Mouse (Mus musculus) hindbrain, embryonic 11.5 days (tissue): Measurements from ENCODE around the gene Wbp11. TPM values are rescaled to one million over a fixed set of nuclear protein-coding genes. Genes with fewer than 3 reads are reported as not detected.

Experiments
- ATAC-seq: fragments of 200-750 bp; cut with Nextera tagmentation; 2 replicates; pipeline ENCODE4 v1.8.0; 2017; ENCODE audit warnings: mild to moderate bottlenecking, moderate TSS enrichment, moderate library complexity; ENCODE audit not compliant: low FRiP score
- DNase-seq: peaks from one replicate; pipeline ENCODE4 v3.0.0-alpha.2; 2015; ENCODE audit warnings: low spot score
- H3K27ac ChIP-seq: fragments of 300-500 bp; sonication (generic); 2 replicates; pipeline ENCODE4 v1.5.1; 2014; ENCODE audit warnings: mild to moderate bottlenecking, low read depth, low read length
- H3K27me3 ChIP-seq: fragments of 300-500 bp; sonication (generic); 2 replicates; pipeline ENCODE4 v1.6.1; 2014; ENCODE audit warnings: mild to moderate bottlenecking, low read length, moderate library complexity, mixed read lengths; ENCODE audit not compliant: control insufficient read depth, insufficient read depth
- H3K36me3 ChIP-seq: fragments of 300-500 bp; sonication (generic); 2 replicates; pipeline ENCODE4 v1.6.1; 2014; ENCODE audit warnings: mild to moderate bottlenecking, low read length, moderate library complexity, mixed read lengths; ENCODE audit not compliant: control insufficient read depth, insufficient read depth
- H3K4me1 ChIP-seq: fragments of 300-500 bp; sonication (generic); replicated peaks from 2 replicates; pipeline ENCODE4 v1.6.1; 2014; ENCODE audit warnings: low read length, mixed read lengths; ENCODE audit not compliant: control insufficient read depth, insufficient read depth
- H3K4me2 ChIP-seq: fragments of 300-500 bp; sonication (generic); replicated peaks from 2 replicates; pipeline ENCODE4 v1.6.1; 2014; ENCODE audit warnings: mild to moderate bottlenecking, low read depth, low read length
- H3K4me3 ChIP-seq: fragments of 300-500 bp; sonication (generic); 2 replicates; pipeline ENCODE4 v1.5.1; 2014; ENCODE audit warnings: low read depth, low read length
- H3K9ac ChIP-seq: fragments of 300-500 bp; sonication (generic); 2 replicates; pipeline ENCODE4 v1.6.1; 2014; ENCODE audit warnings: low read depth, low read length
- H3K9me3 ChIP-seq: fragments of 300-500 bp; sonication (generic); 2 replicates; pipeline ENCODE4 v1.6.1; 2016; ENCODE audit warnings: low read length; ENCODE audit not compliant: control insufficient read depth
- WGBS: fragments of 180-500 bp; shearing (Covaris S2); extraction: QIAGEN DNeasy Blood & Tissue Kit; methylation state at CpG from one replicate; pipeline ENCODE4 v1.1.7; 2014; 5-methylcytosine and 5-hydroxymethylcytosine counted together
- polyA plus RNA-seq: library from polyadenylated mRNA; unstranded; fragments of >200 nt; fragmentation: Nextera tagmentation; extraction: Ambion mirVana; gene quantifications from 2 replicates; pipeline ENCODE4 v1.2.1, GENCODE M21; 2014

Wbp11 gene
- polyA plus RNA-seq, 1 experiment from 2014 or later, result 116 TPM

DNA sequence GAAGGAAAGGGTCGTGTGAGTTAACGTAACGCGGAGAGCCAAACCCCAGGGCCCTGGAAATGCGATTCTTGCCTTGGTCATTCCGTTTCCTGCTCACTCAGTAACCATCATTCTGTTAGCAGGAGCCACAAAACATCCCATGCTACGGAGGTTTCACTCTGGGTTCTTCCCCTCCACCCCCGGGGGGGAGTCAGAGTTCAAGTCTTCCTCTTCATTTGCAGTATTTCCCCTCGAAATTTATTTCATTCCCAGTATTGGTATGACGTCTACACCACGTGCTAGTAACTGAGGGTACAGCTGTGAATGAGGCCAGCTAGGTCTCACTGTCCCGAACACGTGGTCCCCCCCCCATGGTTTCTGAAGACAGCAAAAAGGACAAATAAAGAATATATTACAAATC is 18.4 kb downstream of the Wbp11 start:
- H3K4me3 ChIP-seq, result no peak overlapping the region
- H3K9me3 ChIP-seq, result no peaks in the 10 kb centered on the region
- no peak overlapping the region for H3K27ac ChIP-seq
- no peak overlapping the region for H3K4me2 ChIP-seq
- no peak overlapping the region for H3K9ac ChIP-seq
- WGBS, result 71% methylated on average over 13 of the region's 13 CpGs
- peaks cover 3% of the 10 kb centered on the region; the same call in 1 of the 2 replicates for H3K4me1 ChIP-seq
- no peak for ATAC-seq
- H3K36me3 ChIP-seq, result 0 out of 2 replicates have a peak, but pooled peaks cover 4% of the 10 kb centered on the region
- no peak for DNase-seq
- H3K27me3 ChIP-seq, result no peaks in the 10 kb centered on the region

DNA sequence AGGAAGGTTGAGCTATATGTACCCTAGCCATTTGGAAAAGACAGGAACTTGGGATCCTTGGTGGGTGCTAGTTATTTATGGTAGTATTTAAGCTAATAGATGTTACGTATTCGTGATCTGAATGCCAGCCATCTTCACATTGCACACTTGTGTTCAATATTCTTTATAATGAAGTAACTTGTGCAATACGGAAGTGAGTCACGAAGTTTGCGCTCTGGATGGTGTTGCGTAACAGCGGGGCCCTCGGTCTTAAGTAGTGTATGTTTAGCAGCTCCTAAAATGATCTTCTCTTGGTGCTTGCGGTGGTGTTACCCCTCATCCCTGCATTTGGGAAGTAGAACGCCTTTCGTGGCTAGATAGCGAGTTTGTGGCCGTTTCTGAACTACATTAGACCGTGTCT is 19.0 kb downstream of the Wbp11 start:
- H3K27ac ChIP-seq, result no peak overlapping the region
- H3K4me3 ChIP-seq, result peak overlapping the region; percentile 78
- peak overlapping the region; percentile 71 for H3K9ac ChIP-seq
- no peak for DNase-seq
- H3K4me1 ChIP-seq, result peaks cover 3% of the 10 kb centered on the region; the same call in 1 of the 2 replicates
- H3K36me3 ChIP-seq, result 0 out of 2 replicates have a peak, but pooled peaks cover 3% of the 10 kb centered on the region
- 38% methylated on average over 14 of the region's 14 CpGs for WGBS
- H3K27me3 ChIP-seq, result no peaks in the 10 kb centered on the region
- no peaks in the 10 kb centered on the region for H3K9me3 ChIP-seq
- peak overlapping the region; percentile 78 for H3K4me2 ChIP-seq
- no peak for ATAC-seq

DNA sequence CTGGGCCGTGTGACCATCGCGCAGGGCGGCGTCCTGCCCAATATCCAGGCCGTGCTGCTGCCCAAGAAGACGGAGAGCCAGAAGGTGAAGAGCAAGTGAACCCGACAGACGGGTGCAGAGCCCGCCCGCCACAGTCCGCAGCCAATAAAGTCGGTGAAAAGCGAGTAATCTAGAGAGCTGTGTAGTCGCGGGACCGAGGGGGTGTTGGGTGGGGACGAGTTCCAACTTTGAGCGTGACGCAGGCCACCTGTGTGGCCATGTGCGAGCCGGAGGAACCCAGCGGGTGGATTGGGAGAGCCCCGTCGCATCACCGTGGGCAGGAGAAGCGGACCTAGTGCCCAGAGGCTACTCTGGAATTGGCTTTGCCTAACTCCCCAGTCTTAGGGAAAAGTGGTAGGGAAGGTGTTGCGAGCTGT is 19.4 kb downstream of the Wbp11 start:
- Histone ChIP-seq H3K4me3 (peak overlapping the region; percentile 78), H3K36me3 (no peaks in the 10 kb centered on the region), H3K9me3 (no peaks in the 10 kb centered on the region), H3K9ac (peak overlapping the region; percentile 71), H3K4me2 (peak overlapping the region; percentile 78), H3K27me3 (no peaks in the 10 kb centered on the region), H3K4me1 (peaks cover 3% of the 10 kb centered on the region; the same call in 1 of the 2 replicates), H3K27ac (no peak overlapping the region)
- WGBS, result 1% methylated on average over 28 of the region's 28 CpGs
- ATAC-seq (peak; percentile 23), DNase-seq (peak; percentile 28)

DNA sequence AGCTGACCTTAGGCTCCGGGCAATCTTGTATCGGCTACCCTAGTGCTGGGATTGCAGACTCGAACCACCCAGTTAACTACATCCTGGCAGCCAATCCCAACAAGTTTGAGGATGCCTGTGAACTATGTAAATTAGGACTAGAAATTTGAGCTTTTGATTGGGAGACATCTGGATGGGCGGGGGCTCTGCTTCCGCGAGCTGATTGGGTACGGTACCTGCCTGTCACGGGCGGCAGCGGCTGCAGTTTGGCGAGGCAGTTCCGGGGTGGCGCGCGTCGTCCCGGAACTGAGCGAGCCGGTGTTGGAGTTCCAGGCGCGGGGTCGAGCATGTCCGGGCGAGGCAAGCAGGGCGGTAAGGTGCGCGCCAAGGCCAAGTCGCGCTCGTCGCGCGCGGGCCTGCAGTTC is 20.0 kb downstream of the Wbp11 start, which contains the start of gene H2afj:
Gene H2afj, plus strand, starts transcription at position 231 of the 404 bp plus-strand sequence.
- ATAC-seq (peak; percentile 86), DNase-seq (peak; percentile 98)
- Histone ChIP-seq H3K27ac (peak within 1 kb of the TSS; percentile 58; the same call in 1 of the 2 replicates), H3K4me3 (peak within 1 kb of the TSS; percentile 78), H3K4me1 (peaks cover 4% of the 10 kb centered on the region), H3K9ac (peak within 1 kb of the TSS; percentile 71), H3K27me3 (no peaks in the 10 kb centered on the region), H3K4me2 (peak within 1 kb of the TSS; percentile 78), H3K9me3 (no peaks in the 10 kb centered on the region), H3K36me3 (no peaks in the 10 kb centered on the region)
- 0% methylated on average over 34 of the region's 34 CpGs for WGBS

DNA sequence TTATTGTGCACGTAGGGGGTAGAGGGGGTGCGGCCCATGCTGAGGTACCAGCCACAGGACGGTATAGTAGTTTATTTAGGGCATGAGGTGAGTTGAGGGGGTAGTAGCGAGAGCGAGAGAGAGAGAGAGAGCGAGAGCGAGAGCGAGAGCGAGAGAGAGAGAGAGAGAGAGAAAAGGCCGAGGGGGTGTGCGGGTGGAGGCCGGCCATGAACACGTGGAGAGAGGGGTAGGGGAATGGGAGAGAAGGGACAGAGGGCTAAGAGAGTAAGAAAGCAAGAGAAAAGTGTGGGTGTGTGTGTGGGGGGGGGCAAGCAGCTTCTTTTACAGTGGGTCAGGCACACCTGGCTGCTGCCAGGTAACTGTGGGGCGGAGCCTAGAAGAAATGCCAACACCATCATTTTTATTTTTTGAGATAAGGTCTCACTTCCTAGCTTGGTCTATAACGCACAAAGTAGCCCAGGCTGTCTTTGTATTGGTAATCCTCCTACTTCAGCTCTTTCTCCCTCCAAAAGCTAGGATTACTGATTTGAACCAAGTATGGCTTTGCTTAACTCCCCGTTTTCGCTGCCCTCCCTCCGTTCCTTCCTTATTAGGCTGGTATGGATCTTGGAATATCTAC is 20.5 kb downstream of the Wbp11 start:
- 28% methylated on average over 18 of the region's 18 CpGs for WGBS
- H3K9ac ChIP-seq, result peak overlapping the region; percentile 40
- H3K4me1 ChIP-seq, result peaks cover 4% of the 10 kb centered on the region
- peak overlapping the region; percentile 78 for H3K4me2 ChIP-seq
- peak overlapping the region; percentile 58; the same call in 1 of the 2 replicates for H3K27ac ChIP-seq
- H3K27me3 ChIP-seq, result no peaks in the 10 kb centered on the region
- ATAC-seq (peak; percentile 4; the same call in 1 of the 2 replicates), DNase-seq (peak; percentile 36)
- H3K4me3 ChIP-seq, result peak overlapping the region; percentile 31
- H3K36me3 ChIP-seq, result no peaks in the 10 kb centered on the region
- no peaks in the 10 kb centered on the region for H3K9me3 ChIP-seq

DNA sequence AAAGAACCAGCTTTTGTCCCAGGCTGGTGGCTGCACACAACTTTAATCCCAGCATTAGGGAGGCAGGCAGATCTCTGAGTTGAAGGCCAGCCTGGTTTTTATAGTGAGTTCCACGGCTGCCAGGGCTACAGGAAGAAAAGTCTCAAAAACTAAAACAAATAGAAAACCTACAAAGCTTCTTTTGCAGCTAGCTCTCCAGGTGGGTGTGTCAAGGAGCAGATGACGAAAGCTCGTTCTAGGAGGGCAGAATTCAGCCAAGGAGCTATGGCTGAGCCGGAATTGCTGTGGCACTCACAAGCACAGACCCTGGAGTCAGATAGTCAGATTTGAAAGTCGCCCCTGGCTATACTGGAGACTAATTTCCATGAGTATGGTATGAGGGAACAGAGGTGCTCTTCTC is 21.2 kb downstream of the Wbp11 start:
- Histone ChIP-seq H3K4me3 (no peak overlapping the region), H3K9me3 (no peaks in the 10 kb centered on the region), H3K4me1 (peaks cover 4% of the 10 kb centered on the region), H3K27me3 (no peaks in the 10 kb centered on the region), H3K27ac (no peak overlapping the region), H3K4me2 (no peak overlapping the region), H3K36me3 (no peaks in the 10 kb centered on the region), H3K9ac (no peak overlapping the region)
- no peak for ATAC-seq
- DNase-seq, result no peak
- 74% methylated on average over 5 of the region's 5 CpGs for WGBS

DNA sequence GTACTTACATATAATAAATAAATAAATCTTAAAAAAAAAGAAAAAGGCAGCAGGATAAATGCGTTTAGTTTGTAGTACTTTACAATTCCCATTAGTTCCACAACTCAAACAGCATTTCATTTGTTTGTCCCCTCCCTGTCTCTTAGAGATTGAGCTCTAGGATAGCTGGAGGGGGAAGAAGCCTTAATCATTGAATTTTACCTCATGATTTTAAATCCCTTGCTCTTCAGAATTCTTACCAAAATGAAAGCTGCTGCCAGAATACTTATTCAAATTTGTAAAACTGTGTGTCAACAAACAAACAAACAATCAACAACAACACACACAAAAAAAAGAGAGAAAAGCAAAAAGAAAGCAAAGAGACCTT is 22.6 kb downstream of the Wbp11 start:
- Histone ChIP-seq H3K9ac (no peak overlapping the region), H3K4me1 (peaks cover 4% of the 10 kb centered on the region), H3K27me3 (no peaks in the 10 kb centered on the region), H3K36me3 (no peaks in the 10 kb centered on the region), H3K4me3 (no peak overlapping the region), H3K9me3 (no peaks in the 10 kb centered on the region), H3K4me2 (no peak overlapping the region), H3K27ac (no peak overlapping the region)
- DNase-seq (no peak), ATAC-seq (no peak)
- WGBS, result 100% methylated on average over 1 of the region's 1 CpGs

DNA sequence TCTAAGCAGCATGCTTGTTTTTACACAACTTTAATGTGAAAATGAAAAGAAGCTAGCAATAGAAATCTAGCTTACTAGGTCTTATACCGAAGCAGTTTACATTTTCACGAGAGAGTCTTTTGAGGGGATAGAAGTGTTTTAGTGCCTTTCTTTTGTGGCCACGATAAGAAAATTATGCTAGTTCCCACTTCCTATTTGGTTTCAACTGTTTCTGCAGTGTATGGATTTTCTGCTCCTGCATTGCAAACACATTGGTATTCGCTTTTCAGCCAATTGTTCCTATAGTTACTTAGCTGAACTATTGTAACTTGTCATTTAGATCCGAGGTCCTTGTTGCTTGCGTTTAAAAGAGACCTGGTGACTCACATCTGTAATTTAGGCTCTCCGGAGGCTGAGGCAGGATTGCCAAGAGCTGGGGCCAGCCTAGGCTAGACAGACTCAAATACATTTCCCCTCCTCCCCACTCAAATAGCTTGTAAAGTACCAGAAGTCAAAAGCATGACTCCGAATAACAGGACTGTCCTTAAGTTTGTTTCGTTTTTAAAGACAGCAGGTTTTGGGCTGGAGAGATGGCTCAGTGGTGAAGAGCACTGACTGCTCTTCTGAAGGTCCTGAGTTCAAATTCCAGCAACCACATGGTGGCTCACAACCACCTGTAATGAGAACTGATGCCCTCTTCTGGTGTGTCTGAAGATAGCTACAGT is 23.2 kb downstream of the Wbp11 start:
- ATAC-seq, result no peak
- H3K4me2 ChIP-seq, result peak overlapping the region; percentile 83

More for the DNA sequence above, 23.2 kb downstream of the Wbp11 start:
- Histone ChIP-seq H3K36me3 (no peaks in the 10 kb centered on the region), H3K4me1 (peaks cover 4% of the 10 kb centered on the region), H3K9ac (peak overlapping the region; percentile 99; the same call in 1 of the 2 replicates), H3K27me3 (no peaks in the 10 kb centered on the region), H3K4me3 (peak overlapping the region; percentile 69; the same call in 1 of the 2 replicates), H3K9me3 (no peaks in the 10 kb centered on the region), H3K27ac (peak overlapping the region; percentile 100)
- WGBS, result 38% methylated on average over 9 of the region's 9 CpGs
- peak; percentile 36 for DNase-seq
